Mouse (Mus musculus): ENCODE results near the gene Hcn3.
"Not testable (repeated sequence)": the region's sequence is repeated elsewhere in the genome, so short reads cannot be mapped to it uniquely, and the experiment has no call there.

Gene Hcn3

DNA sequence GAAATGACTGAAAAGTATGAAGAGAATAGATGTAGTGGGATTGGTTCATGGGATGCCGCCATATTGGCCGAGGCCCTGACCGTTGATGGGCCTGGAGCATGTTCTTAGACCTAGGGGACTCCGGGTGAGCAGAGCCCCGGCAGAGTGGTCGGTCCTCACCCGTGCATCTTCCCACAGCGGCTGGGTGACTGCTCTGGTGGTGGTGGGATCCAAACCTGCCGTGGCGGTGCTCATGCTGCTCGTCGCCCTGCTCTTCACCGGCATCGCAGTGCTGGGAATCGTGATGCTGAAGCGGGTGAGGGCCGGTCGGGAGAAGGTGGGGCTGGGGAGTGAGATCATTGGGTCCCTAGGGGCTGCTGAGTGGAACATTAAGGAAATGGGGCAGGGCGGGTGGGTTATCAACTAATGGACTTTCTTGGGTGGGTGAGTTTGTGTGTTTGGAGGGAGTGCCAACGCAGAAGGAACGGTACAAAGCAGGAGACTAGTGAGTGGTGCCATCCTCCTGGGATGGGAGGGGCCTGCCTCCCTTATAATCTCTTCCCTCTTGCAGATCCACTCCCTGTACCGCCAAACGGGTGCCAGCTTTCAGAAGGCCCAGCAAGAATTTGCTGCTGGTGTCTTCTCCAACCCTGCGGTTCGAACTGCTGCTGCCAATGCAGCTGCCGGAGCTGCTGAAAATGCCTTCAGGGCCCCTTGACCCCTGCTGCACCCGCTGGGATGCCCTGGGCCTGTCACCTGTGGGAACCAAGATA is 21.9 kb upstream of the Hcn3 start:
- DNase-seq, result peak in 1 of 2 experiments; percentile 23

DNA sequence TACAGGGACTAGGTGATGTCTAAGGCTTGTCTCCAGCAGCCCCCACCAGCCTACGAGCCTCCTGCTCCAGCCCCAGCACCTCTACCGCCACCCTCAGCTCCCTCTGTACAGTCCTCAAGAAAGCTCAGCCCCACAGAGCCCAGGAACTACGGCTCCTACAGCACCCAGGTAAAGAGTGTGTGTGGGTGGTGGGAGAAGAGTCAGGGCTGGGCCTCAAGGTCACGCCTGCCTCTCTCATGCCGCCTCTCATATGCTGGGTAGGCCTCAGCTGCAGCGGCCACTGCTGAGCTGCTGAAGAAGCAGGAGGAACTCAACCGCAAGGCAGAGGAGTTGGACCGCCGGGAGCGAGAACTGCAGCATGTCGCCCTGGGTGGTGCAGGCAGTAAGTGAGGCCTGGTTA is 19.1 kb upstream of the Hcn3 start:
- DNase-seq, result peak in 1 of 2 experiments; percentile 23

DNA sequence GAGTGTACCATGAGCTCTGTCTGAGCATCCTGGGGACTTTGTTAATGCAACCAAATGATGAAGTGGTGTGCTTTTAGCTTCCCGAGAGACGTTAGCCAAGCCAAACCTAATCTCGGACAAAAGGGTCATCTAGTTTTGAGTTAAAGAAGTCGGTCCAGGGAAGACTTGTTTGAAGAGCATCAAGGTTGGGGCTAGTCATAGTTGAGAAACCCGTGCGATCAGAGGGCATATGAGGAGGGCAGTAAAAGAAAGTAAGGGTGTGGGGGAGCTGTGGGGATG is 18.1 kb upstream of the Hcn3 start:
- no peak for DNase-seq

DNA sequence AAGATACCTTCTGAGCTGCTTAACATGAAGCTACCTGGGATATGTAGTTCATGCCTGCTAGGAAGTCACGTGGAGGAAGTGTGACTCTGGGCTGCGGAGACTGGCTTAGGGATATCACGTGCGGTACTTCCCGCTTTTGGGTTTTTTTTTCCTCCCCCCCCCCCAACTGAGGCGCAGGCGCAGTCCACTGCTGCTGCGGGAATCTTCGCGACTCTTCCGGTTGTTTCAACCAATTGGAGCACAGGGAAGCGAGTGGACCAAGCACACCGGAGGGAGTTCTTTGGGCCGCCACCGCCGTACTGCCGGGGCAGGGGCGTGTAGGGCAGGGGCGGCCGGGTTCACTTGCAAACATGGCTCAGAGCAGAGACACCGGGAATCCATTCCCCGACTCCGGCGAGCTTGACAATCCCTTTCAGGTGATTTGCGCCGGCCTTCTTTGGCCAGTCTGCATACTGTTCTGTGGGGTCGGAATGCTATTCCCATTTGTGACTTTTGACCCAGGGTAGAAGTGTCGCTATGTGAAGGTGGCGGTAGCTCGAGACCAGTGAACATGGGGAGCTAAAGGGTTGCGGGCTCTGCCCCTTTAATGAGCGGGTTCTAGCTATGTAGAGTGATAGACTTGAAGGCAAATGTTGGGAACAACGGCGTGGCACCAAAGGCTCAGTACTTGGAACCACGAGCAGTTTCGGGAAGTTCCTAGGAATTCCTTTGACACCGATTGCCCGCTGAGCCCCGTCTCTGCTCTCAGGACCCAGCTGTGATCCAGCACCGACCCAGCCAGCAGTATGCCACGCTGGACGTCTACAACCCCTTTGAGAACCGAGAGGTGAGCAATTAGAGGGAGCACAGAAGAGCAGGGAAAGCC is 17.5 kb upstream of the Hcn3 start, which contains the start of gene Scamp3:
Gene Scamp3, plus strand, starts transcription at position 232 of the 865 bp plus-strand sequence.
- peak; percentile 84 to 91 for DNase-seq

DNA sequence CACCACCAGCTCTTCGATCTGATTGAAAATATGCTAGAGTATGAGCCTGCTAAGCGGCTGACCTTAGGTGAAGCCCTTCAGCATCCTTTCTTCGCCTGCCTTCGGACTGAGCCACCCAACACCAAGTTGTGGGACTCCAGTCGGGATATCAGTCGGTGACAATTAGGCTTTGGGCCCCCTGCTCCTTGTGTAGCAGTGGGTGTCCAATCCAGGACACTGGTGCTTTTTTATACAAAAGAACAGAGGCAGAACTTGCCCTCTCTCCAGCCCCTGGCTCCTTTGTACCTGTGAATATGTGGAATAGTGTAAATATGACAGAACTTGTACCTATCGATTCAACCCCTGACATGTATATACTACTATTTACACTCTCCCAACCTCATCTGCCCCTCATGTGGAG is 16.4 kb upstream of the Hcn3 start:
- no peak for DNase-seq

DNA sequence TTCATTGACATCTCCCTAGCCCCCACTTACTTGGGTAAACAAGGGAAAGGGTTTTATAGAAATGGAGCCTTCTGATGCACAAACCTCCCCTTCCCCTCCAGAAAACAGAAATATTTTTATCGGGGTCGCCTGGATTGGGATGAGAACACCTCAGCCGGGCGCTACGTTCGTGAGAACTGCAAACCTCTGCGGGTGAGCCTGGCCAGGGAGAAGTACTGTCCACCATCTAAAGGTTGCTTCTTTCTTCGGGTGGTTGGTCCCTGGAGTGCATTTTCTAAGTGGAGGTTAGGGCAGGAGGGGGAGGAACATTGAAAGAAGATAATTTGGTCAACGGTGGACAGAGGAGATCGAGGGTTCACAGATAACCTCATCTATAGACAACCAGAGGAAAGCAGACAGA is 15.5 kb upstream of the Hcn3 start:
- no peak for DNase-seq

DNA sequence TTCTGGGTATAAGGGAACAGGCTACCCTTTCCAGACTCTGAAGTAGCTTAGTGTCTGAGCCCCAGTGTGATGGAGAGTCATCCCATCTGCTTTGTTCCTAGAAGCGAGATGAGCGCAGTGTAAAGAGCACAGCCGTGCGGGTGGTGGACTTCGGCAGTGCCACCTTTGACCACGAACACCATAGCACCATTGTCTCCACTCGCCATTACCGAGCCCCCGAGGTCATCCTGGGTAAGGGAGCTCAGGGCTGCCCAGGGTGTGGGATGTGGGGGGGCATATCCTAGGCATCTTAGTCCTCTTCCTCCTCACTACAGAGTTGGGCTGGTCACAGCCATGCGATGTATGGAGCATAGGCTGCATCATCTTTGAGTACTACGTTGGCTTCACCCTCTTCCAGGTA is 14.8 kb upstream of the Hcn3 start:
- DNase-seq, result no peak

DNA sequence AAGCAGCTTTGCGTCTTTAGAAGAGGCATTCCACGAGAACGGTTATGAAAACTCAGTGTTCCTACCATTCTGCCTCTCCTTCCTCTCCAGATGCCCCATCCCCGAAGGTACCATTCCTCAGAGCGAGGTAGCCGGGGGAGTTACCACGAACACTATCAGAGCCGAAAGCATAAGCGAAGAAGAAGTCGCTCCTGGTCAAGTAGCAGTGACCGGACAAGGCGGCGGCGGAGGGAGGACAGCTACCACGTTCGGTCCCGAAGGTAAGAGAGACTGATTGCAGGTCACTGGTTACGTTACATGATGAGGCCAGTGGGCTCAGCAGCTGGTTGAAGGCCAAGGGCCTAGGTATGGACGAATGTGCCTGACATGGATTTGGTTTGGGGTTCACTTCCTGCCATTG is 6.9 kb upstream of the Hcn3 start:
- no peak for DNase-seq

DNA sequence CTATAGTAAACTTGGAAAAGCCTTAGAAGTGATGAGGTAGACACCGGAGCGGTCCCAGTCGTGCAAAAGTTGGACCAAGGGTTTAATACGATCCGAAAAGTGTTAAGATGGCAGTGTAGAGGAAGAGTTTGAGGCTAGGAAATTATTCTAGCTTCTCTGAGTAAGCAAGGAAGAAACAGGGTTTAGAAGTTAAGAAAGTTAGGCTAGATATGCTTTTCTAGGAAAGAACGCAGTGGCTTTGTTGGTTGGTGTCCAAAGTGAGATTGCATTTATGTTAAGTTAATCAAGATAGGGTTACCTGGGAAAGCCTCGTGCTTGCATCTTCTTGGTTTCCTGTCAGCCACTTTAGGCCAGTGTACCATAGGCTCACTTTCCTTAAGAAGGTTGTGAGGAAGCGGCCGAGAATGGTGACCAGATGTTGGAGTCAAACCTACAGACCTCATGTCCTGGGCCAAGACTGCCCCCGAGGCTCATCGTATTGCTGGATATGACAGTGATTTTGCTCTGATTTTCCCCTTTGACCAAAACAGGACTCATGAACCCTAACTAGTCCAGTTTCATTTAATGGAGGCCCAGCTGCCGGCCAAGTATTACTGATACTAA is 5.4 kb upstream of the Hcn3 start:
- DNase-seq, result no peak

DNA sequence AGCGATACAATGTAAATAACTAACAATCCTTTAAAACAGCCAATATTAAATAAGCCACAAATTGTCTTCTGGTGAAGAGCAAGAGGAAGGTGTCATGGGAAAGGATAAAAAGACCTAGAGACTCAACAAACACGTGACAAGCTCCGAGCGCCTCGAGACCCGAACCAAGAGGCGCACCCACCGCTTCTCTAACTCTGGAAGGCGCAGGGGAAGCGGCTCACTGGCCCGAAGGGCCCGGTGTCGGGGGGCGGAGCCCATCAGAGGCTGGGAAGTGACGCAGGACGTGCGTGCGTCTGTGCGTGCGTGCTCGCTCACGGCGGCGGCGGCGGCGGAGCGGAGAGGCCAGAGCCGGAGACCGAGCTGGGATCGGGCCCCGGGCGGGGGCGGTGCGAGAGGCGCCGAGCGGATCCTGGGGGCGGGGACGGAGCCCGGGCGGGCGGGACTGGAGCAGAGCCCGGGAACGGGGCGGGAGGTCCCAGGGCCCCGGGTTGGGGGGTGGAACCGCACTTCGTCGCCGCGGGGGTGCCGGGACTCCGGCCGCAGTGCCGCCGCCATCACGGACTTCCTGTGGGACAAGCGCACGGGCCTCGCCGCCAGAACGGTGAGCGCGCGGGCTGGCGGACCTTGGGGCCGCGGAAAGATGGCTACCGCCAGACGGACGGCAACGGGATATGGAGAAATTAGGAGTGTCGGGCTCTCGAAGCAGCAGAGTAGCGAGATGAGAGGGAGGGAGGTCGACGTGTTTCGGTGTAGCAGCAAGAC is 4.7 kb upstream of the Hcn3 start, which contains the start of gene Clk2:
Gene Clk2, plus strand, starts transcription at position 290 of the 762 bp plus-strand sequence.
- DNase-seq, result peak; percentile 95 to 97

DNA sequence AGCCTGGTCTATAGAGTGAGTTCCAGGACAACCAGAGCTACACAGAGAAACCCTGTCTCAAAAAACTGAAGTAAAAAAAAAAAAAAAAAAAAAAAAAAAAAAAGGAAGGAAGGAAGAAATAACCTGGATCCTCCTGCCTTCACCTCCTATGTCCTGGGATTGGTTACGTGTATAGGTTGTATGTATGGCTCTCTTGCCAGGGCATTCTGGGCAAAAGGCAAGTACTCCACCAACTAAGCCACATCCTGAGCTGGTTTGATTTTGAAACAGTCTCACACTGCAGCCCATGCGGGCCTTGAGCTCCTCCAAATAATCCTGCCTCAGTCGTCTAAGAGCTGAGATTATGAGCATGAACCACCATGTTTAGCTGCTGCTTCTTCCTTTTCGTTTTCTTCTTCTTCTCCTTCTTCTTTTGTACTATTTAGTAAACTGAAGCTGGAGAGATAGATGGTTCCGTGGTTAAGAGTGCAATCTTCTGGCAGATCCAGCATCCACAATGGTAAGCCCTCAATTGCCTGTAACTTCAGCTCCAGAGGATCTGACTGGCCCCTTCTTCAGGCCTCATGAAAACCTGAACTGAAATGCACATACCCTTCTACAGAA is 3.7 kb upstream of the Hcn3 start:
- no peak for DNase-seq

DNA sequence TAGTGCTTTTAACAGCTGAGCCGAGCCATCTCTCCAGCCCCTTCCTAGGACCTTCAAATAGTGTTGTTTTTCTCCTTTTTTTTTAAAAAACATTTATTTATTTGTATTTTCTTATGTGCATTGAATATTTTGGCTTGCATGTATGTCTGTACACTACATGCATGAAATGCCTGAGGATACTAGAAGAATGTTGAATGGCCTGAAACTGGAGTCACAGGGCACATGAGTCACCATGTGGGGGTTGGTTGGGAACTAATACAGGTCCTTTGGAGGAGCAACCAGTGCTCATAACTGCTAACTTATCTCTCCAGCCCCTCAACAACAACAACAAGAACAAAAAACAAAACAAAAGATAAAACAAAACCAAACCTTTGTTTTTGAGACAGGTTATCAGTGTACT is 3.1 kb upstream of the Hcn3 start:
- no peak for DNase-seq

DNA sequence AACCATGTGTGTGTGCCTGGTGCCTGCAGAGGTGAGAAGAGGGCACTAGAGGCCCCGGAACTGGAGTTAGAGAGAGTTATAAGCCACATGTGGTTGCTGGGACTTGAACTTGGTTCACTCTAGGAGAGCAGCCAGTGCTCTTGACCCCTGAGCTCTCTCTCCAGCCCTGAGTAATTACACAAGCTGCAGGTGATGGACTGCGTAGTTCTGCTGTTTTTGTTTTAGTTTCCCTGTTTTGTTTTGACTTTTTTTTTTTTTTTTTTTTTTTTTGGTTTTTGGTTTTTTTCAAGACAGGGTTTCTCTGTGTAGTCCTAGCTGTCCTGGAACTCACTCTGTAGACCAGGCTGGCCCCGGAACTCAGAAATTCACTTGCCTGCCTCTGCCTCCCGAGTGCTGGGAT is 1.8 kb upstream of the Hcn3 start:
- no peak for DNase-seq

DNA sequence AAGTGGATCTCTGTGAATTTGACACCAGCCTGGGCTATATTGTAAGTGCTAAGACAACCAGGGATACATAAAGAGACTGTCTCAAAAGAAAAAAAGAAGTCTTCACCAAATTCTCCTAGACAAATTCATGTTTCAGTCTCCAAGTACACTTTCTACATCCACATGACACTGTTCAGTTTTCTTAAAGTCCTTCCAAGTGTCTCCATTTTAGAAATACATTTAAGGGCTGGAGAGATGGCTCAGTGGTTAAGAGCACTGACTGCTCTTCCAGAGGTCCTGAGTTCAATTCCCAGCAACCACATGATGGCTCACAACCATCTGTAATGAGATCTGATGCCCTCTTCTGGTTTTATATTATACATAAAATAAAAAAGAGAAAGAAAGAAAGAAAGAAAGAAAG is 1.2 kb upstream of the Hcn3 start:
- DNase-seq, result not testable (repeated sequence)

DNA sequence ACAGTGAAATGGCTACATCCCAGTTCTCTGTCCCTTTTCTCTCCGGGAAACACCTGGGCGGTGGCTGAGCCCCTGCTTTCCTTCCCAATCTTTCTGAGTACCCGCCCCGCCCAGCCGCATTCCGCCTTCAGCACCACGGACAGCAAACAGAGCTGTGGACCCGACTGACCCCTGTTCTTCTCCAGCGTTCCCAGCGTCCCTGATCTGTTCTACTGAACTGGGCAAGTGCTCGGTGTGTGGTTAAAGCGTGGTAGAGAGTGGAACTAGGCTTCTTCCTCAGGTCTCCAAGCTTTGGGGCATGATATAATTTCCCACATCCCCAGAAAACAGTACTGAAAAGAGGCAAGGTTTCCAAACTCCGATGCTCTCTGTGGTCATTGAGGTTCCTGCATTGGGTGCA is 785 bp downstream of the Hcn3 start:
- DNase-seq, result no peak

DNA sequence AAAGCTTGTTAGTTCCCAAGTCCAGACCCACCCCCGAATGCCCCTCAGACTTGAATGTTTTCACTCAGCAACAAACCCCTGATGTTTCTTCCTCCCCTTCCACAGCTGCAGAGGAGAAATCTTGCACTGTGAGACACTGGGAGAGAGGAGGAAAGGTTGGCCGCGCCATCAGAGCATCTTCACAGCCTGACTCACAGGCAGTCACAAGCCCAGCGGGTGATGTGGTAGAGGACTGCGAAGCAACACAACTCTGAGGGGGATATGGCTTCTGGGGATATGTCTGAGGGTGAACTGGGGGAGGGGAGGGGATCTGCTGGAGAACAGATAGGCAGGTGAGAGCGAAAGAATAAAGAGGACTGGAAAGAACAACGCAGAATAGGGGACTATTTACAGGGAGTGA is 1.3 kb downstream of the Hcn3 start:
- no peak for DNase-seq

DNA sequence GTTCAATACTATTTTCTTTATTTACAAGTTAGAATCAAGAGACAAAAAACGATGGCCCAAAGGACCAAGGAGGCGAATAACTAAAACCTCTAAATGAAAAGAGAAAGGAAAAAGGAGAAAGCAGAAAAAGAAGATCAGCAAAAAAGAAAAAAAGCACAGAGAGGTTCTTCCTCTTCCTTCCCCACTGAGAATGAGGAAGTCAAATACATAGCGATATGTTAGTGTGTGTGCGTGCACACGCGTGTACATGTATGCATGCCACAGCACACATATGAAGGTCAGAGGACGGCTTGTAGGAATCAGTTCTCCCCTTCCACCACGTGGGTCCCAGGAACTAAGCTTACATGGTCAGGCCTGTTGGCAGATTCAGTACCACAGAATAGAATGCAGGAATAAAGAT is 3.0 kb downstream of the Hcn3 start:
- DNase-seq, result no peak

DNA sequence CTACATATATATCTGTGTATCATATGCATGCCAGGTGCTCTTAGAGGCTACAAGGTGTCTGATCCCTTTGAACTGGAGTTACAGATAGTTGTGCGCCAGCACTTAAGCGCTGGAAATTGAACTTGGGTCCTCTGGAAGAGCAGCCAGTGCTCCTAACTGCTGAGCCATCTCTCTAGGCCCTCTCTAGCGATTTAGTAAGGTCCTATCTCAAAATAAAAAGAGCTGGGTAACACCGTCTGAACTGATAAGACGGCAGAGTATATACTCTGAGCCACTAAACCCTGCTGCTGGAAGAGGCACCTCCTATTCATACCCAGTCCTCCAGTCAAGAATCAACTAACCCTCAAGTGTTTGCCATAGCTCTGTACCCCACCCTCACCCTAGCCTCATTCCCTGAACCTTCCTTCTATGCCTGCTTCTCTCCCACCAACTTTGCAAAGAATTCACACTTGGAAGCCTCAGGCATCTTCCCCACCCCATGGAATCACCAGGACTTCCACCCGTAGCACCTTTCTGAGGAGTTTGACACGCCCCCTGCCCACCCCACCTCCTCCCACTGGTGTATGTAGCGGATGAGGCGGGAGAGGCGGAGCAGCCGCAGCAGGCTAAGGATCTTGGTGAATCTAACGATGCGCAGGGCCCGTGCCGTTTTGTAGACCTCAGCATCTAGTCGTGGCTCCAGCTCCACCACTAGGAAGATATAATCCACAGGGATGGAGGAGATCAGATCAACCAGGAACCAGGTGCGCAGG is 7.7 kb downstream of the Hcn3 start:
- DNase-seq, result no peak

DNA sequence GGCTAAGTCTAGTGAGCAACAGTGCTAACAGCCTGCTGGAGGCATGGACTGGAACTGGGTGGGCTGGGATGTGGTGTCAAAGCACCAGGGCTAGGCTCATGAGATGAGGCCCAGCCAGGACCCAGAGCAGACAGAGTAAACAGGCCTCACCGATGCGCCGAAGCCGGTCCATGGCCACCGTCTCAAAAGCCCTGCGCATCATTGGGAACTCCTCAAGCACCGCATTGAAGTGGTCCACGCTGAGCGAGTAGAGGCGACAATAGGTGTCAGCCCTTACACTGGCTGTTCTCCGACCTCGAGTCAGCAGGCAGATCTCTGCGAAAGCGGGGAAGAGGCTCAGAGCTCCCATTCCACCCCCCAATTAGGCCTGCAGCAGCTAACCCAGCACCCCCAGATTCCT is 11.4 kb downstream of the Hcn3 start:
- no peak for DNase-seq

DNA sequence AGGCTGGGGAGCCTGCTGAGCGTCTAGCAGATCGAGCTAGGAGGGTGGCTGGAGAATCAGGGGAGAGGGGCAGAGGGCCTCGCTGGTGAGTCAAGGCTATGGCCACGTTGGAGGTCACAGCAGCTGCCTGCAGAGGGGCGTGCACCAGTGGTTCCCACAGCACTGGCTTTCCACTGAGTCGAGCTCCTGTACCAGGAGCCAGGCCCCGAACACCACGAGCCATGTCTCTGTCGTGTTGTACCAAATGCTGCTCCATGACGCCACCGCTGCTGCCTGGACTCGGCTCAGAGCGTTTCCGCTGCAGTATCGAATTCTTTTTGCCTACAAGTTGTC is 12.1 kb downstream of the Hcn3 start:
- DNase-seq, result no peak

DNA sequence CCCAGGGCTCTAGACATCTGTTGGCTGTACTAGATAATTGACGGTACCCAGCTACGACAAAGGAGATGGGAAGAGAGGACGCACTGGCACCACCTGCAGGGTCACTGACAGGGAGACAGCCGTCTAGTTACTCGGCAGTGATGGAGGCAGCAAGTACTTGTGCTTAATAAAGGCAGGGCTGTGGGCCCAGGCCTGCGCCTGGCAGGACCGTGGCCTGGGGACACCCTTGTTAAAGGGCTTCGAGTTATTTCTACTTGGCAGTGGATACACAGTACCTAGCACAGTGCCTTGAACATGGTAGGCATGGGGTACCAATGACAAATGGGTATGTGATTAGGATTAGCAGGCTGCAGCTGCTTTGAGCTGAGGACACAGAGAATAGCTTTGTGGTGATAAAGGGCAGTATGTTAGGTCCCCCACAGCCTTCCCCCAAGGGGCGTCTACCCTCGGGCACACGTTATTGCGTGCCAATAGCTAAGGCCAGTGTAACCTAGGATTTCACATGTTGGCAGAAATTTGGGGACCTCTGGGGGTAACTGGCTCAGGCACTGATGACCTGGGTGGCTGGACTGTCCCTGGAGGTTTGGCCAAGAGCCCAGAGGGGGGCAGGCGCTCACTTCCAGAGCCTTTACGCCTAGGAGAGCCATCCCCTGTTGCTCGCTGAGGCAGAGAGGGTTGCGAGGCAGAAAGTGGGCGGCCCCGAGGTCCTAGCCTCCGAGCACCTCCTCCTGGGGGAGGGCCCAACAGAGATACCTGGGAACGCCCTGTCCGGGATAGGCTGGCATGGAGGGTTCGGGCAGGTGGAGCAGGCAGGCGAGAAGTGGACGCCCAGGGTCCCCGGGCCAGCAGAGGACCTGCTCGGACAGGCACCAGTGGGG is 12.7 kb downstream of the Hcn3 start:
- peak in 1 of 2 experiments; percentile 38 for DNase-seq
